Mouse (Mus musculus) ovary, postnatal 36 days (tissue): ENCODE measurements around the gene Gm45711.
"Not testable (repeated sequence)": the region's sequence is repeated elsewhere in the genome, so short reads cannot be mapped to it uniquely, and the experiment has no call there.

Source experiments
- DNase-seq: peaks from one replicate; pipeline ENCODE4 v3.0.0; 2022; ENCODE audit warnings: low spot score, mixed read lengths

The Gm45711 gene

DNA sequence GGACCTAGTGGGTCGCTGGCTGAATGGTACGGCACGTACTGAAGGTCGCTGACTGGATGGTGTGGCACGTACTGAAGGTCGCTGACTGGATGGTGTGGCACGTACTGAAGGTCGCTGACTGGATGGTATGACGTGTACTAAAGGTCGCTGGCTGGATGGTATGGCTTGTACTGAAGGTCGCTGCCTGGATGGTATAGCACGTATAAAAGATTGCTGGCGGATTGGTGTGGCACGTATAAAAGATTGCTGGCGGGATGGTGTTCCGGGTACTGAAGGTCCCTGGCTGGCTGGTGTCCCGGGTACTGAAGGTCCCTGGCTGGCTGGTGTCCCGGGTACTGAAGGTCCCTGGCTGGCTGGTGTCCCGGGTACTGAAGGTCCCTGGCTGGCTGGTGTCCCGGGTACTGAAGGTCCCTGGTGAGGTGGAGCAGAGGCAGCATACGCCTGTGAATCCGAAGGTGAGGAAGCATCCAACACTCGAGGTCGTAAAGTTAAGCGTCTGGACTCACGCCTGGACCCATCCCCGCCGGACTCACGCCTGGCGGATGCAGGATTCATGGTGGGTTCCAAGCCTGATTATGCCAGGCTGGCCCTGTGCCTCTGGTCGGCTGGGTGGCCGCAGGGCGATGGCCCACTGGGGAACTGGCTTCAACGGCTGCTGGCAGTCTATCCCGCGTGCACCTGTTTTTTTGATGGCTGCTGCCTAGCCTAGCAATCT, at the start of gene Gm45711, which contains the start of gene Cmtm1:
Gm45711 (minus strand) TSS at position 641 of the 715 bp plus-strand sequence.
Cmtm1 (minus strand) TSS at position 705 of the 715 bp plus-strand sequence.
- peak; percentile 41 for DNase-seq

DNA sequence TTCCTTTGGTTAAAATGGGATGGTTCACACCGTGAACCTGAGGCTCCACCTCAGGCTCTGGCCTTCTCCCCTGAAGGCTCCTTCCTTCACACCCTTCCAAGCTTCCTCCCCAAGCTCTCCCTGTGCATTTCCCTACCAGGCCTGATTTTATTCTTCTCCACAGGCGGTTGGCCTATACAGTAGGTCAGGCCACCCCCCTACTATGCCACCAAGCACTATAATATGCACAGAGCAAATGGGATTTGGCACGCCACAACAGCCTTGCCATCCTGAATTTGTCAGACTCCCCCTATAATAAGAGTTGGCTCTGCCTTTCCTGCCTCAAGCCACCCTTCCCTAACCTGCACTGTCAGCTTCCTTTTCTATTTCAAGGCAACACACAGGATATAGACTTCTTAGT, 48.8 kb upstream of the Gm45711 start:
- DNase-seq, result no peak

DNA sequence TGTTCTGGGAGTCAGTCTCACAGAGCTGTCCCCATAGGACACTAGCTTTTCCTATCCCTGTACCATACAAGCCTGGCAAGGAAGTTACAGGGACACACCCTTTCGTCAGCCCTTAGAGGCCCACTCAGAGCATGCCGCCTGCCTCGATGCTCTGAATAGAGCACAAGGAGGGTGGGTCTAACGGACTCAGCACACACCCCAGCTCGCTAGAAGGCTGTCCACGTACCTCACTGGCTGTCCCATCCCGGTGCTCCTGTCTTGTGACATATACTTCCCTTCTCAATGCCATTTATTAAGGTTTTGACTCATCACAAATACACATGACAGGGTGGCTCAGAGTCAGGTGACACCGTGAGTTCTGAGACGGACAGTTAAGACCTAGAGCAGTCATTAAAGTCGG, 44.6 kb upstream of the Gm45711 start:
- no peak for DNase-seq

DNA sequence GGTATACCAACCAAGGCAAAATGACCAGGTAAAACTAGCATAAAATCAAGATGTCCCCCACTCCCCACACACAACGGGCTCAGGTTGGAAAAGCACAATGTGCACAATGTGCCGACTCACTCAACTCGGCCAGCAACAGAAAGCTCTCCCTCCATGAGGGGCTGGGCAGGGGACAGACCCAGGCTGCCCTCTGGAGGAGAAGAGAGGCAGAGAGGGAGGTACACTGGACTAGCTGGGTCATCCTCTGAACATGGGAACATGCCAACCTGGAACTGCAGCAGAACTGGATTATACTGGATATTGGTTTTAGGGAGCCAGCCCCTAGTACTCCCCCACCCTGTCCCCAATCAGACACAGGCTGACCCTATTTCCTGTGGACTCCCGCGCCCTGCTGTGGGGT, 43.3 kb upstream of the Gm45711 start:
- no peak for DNase-seq

DNA sequence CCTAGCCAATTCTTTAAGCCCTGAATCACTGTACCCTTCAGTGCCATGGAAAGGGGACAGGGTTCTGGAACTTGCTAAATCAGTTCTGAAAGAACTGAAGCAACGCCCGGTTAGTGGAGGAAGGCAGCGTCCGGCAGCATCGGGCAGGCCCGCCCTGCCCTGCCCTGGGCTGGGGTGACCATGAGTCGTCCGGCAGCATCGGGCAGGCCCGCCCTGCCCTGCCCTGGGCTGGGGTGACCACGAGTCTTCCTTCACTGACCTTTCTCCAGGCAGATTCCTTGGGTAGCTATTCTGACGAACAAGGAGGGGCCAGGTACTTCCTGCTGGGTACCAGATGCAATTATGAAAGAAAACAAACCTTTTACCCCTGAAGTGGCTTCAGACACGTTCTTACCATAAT, 40.2 kb upstream of the Gm45711 start:
- no peak for DNase-seq

DNA sequence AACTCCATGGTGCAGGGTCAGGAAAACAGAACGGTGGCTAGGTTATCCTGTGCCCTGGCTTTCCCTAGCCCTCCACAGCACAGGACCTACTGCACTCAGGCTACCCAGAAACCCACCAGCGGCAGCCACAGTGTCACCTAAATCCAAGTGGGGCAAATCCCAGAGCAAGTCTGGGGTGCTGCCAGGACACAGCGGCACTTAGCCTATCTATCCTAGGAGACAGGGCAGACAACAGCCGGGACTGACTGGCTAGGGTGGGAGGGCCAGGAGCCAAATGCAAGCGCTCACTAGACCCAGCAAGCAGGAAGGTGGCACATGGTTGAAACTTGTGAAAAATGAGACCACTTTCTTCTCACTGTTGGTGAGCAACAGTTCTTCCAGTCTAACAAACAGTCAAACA, 39.1 kb upstream of the Gm45711 start:
- no peak for DNase-seq

DNA sequence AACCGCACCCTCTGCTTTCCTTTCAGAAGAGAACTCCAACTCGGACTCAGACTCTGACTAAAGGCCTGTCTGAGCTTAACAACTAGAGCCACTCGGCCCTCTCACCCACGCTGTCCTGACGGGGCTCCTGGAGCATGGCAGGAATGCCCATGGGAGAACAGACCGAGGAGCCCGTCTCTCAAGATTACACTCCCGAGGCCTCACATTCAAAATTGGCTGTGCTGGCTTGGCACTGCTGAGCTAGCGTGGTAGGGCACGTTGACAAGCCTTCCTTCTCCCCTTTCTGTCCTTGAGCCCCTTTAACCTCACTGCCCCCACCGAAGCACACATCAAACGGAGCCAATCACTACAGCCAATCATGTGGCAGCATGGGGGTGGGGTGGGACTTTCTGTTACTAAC, 36.8 kb upstream of the Gm45711 start:
- no peak for DNase-seq

DNA sequence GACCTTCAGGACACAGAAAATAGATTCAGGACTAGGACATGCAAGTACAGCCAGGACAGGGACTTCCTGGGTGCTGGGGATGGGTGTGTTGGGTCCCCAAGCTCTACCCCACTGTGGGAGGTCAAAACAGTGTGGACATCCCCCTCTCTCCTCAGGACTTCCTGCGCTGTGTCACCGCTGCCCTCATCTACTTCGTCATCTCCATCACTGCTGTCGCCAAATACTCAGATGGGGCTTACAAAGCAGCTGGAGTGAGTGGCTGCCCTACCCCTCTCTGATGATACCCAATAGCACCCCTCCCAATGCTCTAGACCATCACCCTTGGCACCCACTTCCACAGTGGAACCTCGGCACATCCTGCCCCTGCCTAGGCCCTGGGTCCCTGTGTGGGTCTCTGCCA, 34.7 kb upstream of the Gm45711 start:
- no peak for DNase-seq

DNA sequence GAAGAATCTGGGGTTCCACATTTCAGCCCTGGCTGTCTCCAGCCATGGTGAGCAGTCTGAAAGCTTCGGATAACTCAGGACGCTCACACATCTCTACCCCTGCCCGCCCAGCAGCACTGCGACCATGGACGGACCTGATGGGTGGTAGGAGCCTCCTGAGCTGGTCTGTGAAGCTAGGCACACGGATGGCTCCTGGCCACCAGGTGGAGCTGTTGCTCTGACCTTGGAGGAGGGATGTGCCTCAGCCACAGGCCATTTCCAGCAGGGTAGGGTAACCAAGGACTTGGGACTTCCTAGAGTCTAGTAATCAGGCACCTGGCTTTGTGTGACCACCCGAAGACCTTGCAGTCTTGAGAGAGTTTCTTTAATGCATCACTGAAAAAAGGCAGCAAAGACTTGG, 34.1 kb upstream of the Gm45711 start:
- peak; percentile 85 for DNase-seq

DNA sequence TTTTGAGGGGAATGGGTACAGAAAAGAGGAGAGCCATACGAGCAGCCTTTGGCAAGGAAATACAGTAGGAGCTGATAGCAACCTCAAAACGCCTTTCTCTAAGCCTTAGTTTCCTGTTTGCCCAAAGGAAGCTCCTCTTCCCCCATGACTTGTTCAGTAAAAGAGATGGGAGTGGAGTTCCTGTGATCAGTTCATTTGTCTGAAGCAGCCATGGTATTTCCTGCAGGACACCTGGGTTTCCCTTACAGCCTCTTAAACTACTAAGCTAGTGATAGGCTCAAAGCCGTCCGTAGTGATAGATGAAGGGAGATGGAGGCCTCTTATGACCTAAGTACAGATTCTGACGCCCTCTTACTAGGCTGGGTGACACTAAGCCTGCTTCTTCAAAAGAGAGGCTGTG, 32.5 kb upstream of the Gm45711 start:
- DNase-seq, result no peak

DNA sequence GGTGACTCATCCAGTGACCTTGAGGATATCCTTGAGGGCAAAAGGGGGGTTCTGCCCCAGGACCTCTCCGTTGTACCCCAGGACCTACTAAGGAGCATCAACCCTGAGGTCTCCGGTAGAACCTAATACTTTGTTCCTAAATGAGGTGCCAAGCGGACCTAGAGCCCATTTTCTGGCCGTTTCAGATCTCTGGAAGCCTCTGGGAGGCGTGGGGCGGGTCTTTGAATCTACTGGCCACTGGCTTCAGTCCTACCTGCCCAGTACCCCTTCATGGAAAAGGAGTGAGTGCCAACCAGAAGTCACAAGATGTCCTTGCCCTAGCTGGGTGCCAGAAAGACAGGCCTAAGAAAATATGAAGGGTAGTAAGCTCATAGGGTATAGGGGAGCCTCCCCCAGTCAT, 31.8 kb upstream of the Gm45711 start:
- no peak for DNase-seq

DNA sequence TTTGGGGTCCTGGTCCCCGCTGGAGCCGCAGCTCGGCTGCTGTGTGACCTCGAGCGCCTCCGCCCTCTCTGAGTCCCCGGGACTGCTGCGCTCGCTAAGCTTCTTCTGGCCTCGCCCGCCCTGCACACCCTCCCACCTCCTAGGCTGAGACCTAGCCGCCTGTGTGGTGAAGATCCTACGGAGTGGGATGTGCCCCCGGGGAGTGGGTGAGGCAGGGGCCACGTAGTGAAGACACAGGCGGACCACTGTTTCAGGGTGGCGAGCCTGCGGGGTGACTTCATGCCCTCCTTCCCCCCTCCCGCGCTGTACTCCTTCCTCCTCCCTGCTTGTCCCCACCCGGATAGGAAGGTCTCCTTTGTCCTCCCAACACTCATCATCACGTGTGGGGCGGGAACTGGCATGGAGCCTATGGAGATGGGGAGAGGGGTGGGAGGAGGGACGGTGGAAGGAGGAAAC, 31.3 kb upstream of the Gm45711 start:
- peak; percentile 78 for DNase-seq

DNA sequence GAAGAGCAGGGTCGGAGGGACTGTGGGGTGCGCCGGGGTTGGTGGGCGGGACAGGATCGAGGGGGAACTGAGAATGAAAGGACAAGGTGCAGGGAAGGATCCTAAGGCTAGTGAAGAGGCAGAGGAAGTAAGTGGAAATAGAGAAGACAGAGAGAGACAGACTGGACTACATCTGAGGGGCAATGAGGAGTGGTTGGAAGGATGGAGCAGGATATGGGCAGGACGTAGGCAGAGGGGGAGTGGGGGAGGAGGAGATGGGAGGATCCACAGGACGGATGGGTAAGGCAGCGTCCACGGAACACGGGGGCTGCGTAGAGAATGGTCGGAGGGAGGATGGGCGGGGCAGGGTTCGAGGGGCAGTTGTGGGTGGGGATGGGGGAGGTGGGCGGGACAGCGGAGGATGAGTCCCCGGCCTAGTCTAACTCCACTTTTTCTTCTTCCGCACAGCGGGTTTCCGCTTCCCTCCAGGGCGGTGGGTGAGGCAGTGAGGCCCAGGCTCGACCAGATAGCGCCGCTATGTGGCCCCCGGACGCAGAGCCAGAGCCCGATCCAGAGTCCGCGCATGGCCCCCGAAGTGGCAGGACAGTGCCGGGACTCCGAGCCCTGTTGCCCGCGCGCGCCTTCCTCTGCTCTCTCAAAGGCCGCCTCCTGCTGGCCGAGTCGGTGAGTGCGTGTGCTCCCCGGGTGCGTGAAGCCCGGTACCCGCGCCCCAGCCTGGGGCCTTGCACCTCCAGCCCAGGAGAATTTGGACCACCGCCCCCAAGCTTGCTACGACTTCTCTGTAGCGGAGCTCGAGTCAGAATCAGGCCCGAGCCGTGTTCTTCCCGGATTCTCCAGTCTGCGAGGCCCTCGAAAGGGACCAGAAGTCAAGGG, 30.6 kb upstream of the Gm45711 start:
- peak; percentile 86 for DNase-seq

DNA sequence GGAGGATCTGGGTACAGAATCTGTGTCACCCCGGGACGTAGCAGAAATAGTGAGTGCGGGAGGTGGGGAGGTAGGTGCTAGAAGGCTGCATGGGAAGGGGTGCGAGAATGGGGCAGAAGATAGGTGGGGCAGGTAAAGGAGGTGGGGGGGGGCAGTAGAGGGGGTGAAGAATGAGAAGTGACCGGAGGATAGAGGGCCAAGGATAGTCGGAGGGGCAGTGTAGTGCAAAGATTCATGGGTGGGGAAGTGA, 30.0 kb upstream of the Gm45711 start:
- DNase-seq, result no peak

DNA sequence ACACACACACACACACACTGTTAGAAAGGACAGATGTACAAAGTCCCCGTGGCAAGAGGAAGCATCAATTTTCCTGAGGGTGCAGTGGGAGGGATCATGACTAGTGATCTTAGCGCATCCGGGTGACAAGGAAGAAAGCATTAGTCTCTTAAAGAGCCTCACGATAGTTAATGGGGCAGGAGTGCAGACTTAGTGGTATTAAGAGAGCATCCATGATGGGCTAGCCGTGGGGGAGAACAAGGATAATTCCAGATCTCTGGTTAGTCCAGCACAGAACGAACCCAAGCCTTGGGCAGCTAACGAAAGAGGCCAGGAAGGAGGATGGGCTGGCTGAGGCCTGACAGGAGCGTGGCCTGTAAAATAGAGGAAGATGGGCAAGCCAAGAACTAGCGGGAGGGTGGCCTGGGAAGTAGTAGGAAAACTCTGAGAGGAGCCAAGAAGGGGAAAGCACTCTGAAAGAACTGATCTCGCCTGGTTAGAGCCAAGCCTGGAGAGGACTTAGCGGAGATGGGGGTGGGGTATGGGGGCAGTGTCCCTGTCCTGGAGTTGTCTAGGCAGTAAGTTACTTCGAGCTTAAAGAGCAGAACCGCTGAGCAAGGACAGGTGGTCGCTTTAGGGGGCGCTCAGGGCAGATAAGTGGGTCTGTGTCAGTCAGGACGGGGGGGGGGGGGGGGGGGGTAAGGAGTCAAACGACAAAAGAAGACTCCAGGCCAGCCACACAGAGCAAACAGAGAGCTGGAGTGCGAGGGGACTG, 29.5 kb upstream of the Gm45711 start, which contains the start of gene Cmtm3:
Cmtm3 (plus strand) TSS at position 182 of the 754 bp plus-strand sequence.
- DNase-seq, result peak; percentile 30

DNA sequence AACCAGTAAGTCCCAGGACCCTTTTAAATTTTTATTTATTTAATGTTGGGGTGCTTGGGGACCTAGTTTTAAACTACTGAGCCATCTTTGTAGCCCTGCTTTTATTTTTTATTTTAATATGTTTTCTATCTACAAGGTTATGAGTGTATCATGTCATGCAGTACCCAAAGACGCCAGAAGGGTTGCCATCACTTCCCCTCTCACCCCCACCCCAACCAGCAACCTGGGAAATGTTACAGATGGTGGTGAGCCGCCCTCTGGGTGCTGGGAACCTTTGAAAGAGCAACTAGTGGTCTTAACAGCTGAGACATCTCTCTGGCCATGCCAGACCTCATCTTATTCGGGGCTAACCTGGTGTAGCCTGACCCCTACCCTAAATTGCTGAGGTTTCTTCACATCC, 28.0 kb upstream of the Gm45711 start:
- DNase-seq, result no peak

DNA sequence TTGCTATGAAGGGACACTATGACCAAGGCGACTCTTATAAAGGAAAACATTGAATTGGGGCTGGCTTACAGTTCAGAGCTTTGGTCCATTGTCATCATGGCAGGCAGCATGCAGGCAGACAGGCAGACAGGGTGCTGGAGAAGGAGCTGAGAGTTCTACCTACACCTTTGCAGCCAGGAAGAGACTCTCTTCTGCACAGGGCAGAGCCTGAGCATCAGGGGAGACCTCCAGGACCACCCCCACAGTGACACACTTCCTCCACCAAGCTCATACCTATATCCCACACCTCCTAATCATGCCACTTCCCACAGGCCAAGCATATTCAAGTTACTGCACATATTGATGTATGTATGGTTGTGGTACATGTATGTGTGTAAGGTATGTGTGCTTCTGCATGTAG, 26.9 kb upstream of the Gm45711 start:
- no peak for DNase-seq

DNA sequence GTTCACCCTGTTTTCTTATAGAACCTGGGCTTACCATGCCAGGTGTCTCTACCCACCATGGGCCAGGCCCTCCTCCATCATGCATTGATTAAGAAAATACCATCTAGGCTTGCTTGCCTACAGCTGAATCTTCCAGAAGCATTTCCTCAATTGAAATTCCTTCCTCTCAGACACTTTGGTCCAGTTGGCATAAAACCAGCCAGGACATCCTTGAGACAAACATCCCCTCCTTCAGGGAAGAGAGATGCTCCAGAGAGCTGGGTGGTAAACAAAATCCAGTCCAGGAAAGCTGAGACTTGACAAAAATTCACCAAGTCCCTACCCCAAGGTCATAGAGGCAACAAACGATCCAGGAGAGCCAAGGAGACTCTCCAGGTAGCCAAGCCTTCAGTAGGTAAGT, 24.3 kb upstream of the Gm45711 start:
- no peak for DNase-seq

DNA sequence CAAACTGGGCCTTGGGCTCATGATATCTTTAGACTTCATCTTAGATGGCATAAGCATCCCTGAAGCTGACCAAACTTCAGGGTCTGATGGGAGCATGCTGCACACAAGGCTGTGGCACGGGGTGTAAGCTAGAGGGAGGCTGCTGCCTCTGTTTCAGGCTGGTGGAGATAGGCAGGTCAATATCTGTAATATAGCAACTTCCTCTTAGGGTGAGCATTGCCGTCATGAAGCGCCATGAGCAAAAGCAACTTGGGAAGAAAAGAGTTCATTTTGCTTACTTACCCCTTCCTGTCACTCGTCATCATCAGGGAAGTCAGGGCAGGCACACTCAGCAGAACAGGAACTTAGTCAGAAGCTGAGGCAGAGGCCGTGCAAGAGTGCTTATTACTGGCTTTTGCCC, 23.9 kb upstream of the Gm45711 start:
- no peak for DNase-seq

DNA sequence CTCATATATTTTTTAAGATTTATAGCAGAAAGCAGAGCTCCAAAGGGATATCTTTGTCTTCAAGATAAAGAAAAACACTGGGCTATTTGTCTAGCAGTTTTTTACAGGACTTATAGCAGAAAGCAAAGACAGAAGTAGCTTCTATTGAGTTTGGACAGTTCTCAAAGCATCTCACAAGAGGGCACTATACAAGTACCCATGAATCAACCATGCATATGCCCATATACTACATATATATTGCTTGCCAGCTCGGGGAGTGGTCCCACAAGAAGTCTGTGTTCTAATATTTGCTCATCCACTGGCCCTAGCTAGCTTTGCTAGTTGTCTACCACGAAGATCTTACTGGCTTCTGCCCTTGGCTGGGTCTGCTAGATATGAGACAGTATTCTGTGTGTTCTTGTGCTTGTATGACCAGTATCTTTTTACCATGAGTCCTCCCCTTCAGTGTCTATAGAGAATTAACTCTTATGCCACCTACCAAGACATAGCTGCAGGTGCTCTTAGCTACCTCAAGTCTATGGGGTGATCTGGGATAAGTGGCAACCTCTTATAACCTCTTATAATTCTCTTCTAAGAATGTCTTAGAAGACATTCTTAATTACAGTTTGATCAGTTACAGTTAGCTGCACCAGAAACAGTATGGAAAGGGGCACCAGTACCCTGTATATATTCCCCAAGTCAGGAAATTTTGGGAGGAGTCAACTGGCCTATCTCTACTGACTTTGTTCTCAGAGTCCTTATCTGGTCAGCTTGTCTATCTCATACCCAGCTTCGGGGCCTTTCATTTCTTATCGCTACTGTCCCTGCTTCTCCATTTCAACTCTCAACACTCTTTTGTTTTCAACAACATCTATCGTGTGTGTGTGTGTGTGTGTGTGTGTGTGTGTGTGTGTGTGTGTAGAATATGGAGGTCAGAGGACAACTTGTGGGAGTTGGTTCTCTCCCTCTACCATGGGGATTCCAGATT, 23.1 kb upstream of the Gm45711 start:
- DNase-seq, result no peak

DNA sequence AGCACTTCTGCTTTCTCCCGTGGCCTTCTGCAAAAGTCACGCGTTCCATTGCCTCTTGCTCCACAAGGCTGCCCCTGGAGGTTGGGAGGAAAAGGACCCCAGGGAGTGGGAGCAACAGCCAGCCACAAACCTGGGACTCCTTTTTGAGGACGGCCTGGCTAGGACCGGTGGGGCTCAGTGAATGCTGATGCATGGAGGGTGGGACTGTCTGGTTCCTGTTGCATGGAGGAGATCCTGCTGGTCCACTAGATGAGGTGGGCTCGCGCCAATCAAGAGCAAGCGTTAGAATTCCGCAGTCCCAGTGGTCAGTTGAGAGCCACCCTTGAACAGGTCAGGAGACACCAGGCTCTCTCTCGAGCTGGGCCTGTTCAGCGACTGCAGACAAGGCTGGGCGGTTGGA, 12.0 kb upstream of the Gm45711 start, which contains the start of gene Cmtm2b:
Cmtm2b (plus strand) TSS at position 301 of the 400 bp plus-strand sequence.
- DNase-seq, result not testable (repeated sequence)
